Mouse (Mus musculus) embryo, embryonic 9.5 days (tissue): ENCODE data around the gene Gcnt4.

Experiments
- DNase-seq: peaks from one replicate; pipeline ENCODE4 v3.0.0-alpha.2; 2017; ENCODE audit errors: extremely low spot score

Gene Gcnt4

GRCm38 (mm10) chr13:96947722-96948121, 23.2 kb downstream of the Gcnt4 start:
- DNase-seq: no peak

DNA sequence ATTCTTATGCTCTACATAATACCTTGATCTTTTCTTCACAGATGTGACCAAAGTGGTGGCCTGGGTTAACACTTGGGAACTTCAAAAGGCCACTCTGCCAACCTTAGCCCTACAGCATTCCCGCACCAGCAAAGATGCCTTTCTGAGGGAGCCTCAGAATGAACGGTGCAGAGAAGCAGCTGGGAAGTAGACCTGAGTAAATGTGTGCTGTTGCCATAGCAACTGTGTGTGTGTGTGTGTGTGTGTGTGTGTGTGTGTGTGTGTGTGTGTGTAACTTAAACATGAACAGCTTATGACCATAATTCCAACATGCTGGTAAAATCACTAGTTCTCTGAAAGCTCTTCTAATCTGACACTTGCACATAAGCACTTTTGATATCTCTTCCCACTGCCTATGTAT, 27.4 kb downstream of the Gcnt4 start:
- no peak for DNase-seq

DNA sequence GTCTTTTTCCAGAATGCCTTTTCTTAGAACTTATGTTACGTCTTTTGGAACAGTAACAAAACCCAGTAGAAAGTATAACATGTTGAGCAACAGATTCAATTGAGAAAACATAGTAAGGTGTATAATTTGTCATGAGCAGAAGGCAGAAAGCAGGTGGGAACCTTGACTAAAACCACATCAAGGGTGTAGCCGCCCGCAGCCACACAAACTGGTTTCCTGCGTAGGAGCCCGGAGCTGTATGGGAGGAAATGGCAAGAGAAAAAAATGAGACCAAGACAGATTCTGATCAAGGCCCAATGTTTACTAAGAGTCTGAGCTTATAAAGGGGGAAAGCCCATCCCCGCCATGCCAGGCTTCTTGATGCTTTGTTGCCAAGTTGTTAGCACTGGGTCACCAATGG, 32.0 kb downstream of the Gcnt4 start:
- no peak for DNase-seq

GRCm38 (mm10) chr13:96960019-96960418, 35.5 kb downstream of the Gcnt4 start:
- DNase-seq: no peak

- no peak for DNase-seq
Observed at GRCm38 (mm10) chr13:96961366-96962157, 37.1 kb downstream of the Gcnt4 start.

- DNase-seq: no peak
Observed at GRCm38 (mm10) chr13:96962801-96963200, 38.3 kb downstream of the Gcnt4 start.

GRCm38 (mm10) chr13:96964981-96965380, 40.5 kb downstream of the Gcnt4 start:
- DNase-seq: no peak

DNA sequence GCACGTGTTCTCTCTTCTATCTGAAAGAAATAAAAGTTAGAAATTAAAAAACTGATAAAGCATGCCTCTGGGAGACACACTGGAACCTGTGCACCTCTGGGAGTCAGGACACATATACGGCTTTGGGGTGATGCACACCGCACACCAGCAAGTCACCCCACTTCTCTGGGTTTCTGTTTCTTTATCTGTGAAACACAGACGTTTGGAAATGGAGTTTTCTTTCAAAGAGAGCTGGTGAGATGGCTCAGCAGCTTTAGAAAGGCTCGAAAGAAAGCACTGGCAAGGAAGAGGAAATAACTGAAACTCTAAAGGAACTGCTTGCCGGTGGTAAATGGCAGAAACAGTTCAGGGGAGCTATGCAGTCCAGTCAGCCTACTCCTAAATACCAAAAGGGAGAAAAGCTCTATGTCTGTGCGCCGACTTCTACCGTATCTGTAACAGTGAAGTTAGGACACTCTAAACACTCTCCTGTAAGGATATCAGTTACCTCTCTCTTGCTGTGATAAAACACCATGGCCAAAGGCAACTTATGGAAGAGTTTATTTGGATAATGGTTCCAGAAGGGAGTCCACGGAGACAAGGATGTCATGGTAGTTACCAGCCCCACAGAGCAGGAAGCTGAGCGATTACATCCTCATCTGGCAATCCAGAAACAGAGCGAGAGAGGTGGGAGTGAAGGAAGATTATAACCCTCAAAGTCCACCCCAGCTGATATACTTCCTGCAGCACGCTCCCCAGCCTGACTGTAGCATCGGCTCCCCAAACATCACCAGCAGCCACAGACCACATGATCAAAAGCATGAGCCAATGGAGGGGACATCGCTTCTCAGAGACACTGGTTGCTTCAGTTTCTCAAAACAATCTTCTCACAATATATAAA, 42.0 kb downstream of the Gcnt4 start:
- no peak for DNase-seq

GRCm38 (mm10) chr13:96967091-96967490, 42.6 kb downstream of the Gcnt4 start:
- DNase-seq: no peak

DNA sequence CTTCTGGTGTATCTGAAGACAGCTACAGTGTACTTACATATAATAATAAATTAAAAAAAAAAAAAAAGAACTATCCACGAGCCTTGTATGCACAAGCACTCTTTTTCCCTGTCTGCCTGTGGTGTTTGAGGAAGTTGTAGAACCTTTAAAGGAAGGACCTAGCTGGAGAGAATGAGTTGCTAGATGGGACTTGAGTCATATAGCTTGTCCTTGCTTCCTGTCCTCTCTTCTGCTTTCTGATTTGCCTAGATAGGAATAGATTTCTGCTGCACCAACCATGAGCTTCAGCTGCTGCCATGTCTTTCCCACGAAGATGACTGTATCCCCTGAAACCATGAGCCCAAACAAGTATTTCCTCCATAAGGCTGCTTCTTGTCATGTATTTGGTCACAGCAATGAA, 43.3 kb downstream of the Gcnt4 start:
- DNase-seq: no peak

DNA sequence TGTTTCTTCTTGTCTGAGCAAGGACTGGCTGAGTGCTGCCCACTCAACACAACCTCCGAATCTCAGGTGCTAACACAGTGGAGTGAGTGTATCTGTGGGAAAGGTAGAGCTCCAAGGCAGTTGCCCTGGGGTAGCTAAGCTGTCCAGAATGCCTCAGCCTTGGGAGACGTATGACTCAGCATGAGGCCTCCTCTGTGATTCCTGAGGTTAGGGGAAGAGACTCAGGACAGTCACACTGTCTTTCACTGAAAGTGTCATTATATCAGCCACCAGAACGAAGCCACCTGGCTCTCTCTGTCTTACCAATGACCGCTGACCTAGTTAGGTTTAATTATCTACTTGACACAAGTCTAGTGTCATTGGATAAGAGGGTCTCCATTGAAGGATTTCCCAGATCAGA, 46.6 kb downstream of the Gcnt4 start:
- no peak for DNase-seq

DNA sequence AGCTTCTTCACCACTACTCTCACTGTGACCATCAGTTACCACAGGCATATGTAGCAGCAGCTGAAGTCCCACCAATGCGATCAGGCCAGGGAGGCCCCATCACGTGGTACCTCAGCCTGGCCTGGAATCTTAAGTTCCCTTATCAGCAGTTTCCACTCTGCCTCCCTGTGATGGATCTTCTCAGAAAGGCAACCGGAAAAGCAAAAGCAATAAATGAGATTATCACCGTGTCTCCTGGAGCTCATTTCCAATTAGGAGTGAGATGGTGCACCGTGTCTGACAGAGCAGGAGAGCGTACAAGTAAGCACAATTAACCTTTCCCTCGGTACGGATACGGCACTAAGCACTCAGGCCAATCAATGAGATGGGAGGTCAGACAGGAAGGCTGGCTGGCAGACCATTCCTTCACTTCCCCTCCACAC, 47.4 kb downstream of the Gcnt4 start:
- no peak for DNase-seq

- DNase-seq: no peak
Observed at GRCm38 (mm10) chr13:96973318-96973717, 48.8 kb downstream of the Gcnt4 start.

- no peak for DNase-seq
Observed at GRCm38 (mm10) chr13:96976986-96977595, 52.6 kb downstream of the Gcnt4 start.

DNA sequence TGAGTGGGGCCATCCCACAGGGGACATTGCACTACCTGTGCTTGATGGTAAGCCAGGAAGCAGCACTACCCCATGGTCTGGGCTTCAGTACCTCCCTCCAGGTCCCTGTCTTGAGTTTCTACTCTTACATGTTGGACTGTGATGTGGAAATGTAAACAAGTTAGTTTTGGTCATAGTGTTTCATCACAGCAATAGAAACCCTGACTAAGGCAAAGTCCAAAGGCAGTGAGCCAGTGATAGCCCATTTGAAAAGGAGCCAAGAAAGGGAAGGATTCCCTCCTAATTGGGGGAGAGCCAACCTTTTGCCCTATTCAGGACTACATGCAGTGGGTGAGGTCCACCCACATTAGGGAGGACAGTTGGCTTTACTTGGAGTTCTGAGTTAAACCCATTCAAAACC, 56.1 kb downstream of the Gcnt4 start:
- DNase-seq: no peak

DNA sequence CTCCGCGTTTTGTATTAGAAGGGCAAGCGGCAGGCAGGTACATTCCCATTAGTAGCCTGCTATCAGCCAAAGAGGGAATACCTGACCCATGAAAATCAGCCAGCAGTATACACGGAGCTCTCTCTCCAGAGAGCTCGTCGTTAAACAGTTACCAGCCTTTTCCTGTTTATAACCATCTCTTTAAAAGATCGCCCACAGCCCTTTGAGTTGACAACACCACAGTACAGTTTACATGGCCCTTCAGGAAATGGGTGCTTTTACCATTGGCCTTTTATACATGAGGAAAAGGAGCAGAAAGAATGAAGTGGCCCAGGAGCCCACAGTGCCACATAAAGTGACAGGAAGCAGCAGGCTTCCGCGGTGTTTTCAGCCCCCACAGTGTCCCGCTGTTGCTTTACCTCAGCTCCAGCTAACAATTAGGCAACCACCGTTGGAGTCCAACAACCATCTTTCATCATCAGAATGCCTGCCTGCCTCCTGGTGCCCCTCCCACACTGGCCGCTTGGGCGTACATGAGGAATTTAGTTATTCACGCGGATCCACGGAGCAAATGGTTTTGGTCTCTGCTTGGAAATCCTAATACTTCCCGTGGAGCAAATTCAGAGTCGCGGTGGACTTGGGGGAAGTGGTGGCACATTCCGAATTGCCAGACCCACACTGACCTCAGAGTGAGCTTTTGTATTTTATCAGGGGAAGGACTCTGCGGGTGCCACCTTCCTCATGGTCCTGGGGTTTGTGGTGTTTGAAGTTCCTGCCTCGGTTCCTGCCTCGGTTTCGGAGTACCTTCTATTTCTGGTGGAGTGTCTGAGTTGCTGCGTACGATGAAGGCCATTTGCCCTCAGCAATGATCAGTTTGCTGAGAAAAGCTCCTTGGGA, 59.0 kb downstream of the Gcnt4 start:
- DNase-seq: no peak

DNA sequence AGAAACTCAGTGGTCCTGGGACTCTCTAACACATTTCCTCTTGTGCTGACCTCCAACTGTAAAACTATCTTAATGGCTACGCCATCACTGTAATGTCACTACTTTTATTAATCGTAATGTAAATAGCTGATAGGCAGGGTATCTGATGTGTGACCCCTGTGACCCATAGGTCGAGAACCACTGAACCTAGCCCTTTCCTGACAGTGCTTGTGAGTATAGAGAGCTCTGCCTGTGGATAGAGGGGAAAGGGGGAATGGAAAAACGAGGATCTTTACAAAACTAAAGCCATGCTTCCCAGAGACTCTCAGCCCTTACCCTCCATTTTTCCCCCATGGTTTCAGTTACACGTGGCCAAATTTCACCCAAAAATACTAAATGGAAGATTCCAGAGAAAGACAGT, 60.2 kb downstream of the Gcnt4 start:
- no peak for DNase-seq

GRCm38 (mm10) chr13:96985599-96986275, 61.2 kb downstream of the Gcnt4 start:
- DNase-seq: no peak

- no peak for DNase-seq
Observed at GRCm38 (mm10) chr13:96989129-96989528, 64.6 kb downstream of the Gcnt4 start.

DNA sequence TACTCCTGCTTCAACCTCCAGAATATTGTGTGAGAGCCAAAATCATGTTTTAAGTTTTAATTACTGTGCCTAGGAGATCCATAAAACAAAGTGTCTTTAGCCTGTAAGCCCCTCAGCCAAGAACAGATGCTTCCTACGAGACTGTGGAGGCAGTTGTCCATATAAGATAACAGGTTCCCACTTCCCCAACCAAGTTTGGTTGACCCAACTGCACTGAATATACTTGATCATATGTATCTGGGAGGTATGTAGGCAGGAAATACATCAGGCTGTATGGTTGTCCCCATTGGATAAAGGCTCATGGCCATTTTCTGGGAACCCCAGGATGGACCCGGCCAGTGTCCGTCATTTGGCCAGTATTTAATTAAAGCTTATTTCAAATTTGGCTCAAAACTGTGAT, 65.6 kb downstream of the Gcnt4 start:
- DNase-seq: no peak
